Mouse (Mus musculus) E14TG2a.4 (cell line): Measurements from ENCODE around the gene Nedd4.

Source experiments
- CTCF ChIP-seq: conservative IDR thresholded peaks from 2 replicates; pipeline ENCODE4 v1.5.1; 2014; ENCODE audit warnings: low read length
- POU5F1 ChIP-seq: IDR thresholded peaks from 2 replicates; pipeline ENCODE4 v1.6.1; 2014; ENCODE audit warnings: low read length, borderline replicate concordance

- TF ChIP-seq CTCF (no peak), POU5F1 (no peak)
Measured at GRCm38 (mm10) chr9:72758705-72759131, 96.6 kb downstream of the Nedd4 start.
